Mouse (Mus musculus) embryo, embryonic 11 days (tissue): ENCODE measurements around the gene Armh1.

ENCODE experiments used
- DNase-seq: peaks from one replicate; pipeline ENCODE4 v3.0.0-alpha.2; 2015

Gene Armh1

GRCm38 (mm10) chr4:117251801-117252316 is at the start of gene Armh1, which contains the start of gene Tmem53:
TSS of gene Armh1 (minus strand) at chr4:117252125.
TSS of gene Tmem53 (plus strand) at chr4:117251951.
- peak; percentile 98 for DNase-seq

GRCm38 (mm10) chr4:117299921-117300320 is 48.0 kb upstream of the Armh1 start:
- DNase-seq = no peak

- DNase-seq = no peak
Observed at GRCm38 (mm10) chr4:117297819-117298218, 45.9 kb upstream of the Armh1 start.

DNA sequence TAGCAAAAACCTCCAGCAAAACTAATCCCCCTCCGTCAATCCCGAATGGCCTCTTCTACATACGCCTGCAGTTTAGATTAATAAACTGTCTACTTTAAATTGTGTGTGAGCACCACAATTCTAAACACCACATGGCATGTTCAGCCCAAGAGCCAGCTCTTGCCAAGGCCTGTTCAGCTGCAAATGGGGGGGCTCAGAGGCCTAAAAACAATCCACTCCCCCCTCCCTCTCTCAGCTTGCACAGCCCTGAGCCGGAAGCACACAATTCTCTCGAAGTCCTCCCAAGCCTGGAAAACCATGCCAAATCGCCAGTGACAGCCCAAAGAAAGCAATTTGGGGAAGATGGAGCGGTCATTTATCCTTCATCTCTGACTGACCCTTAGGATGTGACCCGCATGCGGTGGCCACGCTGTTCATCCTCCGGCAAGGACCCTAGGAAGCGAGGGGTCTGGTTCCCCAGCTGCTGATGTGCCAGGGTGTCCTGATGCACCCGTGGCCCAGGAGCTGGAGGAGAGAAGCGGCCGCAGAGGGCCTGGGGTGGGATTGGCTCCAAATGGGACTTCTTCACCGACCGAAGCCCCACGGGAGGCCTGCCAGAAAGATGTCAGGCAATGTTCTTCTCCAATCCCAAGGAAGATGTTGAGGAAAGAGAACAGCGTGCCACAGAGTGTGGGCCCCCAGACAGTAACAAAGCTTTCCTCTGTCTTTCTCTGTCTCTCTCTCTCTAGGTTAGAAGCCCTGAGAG is 45.1 kb upstream of the Armh1 start:
- no peak for DNase-seq

DNA sequence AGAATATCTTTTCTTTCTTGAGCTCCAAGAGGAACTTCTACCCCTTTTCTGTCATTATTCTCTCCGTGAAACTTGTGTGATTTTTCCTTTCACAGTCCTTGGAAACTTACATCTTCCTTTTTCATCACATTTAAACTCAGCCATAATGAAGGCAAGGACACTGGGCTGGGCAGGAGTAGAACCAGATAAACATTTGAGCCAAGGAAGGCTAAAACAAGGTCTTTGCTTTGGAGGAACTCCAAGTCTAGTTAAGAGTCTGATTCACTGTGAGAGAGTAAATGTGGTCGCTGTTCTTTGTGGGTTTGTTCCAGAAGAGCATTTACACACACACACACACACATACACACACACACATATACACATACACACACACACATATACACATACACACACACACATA is 39.8 kb upstream of the Armh1 start:
- no peak for DNase-seq

DNA sequence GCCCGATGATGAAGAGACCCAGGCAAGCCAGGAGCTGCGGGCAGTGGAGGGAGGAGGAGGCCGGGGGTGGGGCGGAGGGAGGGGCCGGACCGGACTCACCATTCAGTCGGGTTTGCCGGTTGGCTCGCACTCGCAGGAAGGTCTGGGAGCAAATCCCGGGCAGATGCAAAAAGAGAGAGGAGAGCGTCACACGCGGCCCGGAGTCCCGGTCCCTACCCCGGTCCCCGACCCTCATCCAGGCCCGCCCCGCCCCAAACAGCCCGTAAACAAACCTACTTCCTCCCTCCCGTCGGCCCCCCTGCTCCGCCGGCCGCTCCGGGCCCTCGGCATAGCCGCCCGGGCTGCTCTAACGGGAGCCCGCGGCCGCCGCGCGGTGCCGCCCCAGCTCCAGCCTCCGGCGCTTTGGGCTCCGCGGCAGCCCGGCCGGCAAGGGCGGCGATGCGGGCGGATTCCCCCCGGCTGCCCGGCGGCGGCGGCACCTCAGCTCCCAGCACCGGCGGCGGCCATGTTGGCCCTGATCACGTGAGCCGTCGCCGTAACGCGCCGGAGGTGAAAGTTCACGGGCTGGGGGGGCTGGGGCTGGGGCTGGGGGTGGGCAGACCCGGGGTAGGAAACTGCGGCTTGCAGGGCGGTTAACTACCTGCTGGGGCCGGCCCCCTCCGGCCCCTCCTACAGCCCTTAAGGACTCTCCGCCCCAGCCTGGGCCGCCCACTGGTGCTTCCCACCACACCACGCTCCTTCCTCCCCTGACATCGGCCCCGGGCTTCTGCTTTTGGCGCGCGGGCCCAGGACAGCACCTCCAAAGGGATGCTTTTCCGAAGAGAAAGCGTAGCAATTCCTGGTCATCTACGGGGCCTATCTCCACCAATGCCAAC is 37.2 kb upstream of the Armh1 start:
- DNase-seq = peak; percentile 93

- no peak for DNase-seq
Observed at GRCm38 (mm10) chr4:117288277-117288926, 36.5 kb upstream of the Armh1 start.

- no peak for DNase-seq
Observed at GRCm38 (mm10) chr4:117284363-117284762, 32.4 kb upstream of the Armh1 start.

GRCm38 (mm10) chr4:117283271-117284191 is 31.6 kb upstream of the Armh1 start:
- peak; percentile 73 for DNase-seq

- no peak for DNase-seq
Observed at GRCm38 (mm10) chr4:117281090-117281845, 29.3 kb upstream of the Armh1 start.

DNA sequence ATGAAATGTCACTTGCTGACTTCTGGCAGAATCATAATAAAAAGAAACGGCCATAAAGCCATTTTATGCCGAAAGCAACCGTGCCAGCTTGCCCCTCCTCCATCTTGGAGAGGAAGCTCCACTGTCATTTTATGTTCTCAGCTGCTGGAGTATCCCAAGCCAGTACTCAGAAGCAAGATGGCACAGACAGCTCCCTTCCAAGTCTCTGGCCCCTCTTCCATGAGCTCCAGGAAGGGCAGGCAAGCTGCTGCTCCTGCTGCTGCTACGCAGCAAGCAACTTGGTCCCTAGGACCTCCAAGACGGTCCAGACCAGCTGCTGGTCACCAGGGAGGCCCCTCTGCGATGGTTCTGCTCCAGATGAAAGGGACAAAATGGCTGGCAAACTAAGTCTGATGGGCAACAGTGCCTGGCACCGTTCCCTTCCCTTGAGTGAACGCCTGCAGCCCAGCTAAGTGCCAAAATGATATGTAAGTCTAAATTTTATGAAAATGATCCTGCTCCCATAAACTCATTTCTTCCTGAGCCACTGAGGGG is 28.5 kb upstream of the Armh1 start:
- no peak for DNase-seq

GRCm38 (mm10) chr4:117279253-117279642 is 27.3 kb upstream of the Armh1 start:
- no peak for DNase-seq

GRCm38 (mm10) chr4:117278381-117279252 is 26.7 kb upstream of the Armh1 start:
- no peak for DNase-seq

GRCm38 (mm10) chr4:117277687-117278086 is 25.8 kb upstream of the Armh1 start:
- DNase-seq = no peak

DNA sequence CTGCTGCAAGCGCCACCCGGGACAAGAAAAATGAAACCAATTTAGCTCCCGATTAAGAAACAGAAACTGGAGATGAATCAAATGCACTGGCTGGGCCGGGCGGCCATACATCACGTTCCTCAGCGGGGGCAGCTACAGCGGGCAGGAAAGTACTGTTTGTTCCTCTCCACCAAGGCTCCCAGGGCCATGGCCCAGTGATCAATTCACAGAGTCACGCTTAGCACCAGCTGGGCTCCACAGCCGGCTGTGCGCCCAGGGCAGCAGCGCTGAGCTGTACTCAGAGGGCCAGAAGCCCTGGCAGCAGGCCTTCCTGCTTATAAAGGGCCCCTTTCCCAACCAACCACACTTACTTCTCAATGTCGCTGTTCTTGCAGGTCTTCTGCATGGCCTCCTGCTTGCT is 25.1 kb upstream of the Armh1 start:
- no peak for DNase-seq

- DNase-seq = peak; percentile 56
Observed at GRCm38 (mm10) chr4:117276281-117276711, 24.4 kb upstream of the Armh1 start.

DNA sequence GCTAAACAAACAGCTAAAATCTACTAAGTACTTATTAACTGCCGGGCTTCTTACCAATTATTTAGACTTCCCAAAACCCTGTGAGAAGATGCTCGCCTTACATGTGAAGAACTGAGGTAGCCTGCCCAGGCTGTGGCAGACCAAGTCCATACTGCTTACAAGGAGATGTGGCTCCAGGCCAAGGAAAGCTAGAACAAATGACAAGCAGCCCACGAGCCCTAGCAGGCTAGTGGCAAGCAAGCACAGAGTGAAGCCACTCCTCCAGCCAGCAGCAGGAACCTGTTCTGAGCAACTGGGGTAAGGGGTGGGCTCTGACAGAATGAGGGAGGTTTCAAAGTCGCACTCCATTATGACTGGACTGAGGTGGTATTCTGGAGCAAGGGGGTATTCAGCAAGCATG is 22.8 kb upstream of the Armh1 start:
- no peak for DNase-seq

DNA sequence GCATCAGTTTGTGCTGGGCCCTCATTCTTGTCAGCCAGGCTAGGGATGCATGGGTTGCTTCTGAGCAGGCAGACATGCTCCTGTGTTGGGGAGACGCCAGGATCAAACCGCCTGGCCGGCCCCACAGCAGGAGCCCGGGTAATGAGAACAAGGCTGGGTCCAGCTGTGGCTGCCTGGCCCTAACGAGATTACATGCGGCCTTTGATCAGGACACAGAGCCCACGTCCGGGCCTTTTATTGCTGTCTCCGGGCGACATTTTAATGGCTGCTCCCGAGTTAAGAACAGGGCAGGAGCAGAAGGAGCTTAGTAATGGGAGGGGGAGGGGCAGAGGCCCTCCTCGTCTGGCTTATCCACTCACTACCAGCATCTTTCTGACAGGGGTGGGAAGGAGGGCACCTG is 20.5 kb upstream of the Armh1 start:
- peak; percentile 75 for DNase-seq

GRCm38 (mm10) chr4:117270278-117270677 is 18.4 kb upstream of the Armh1 start:
- peak; percentile 88 for DNase-seq
